Mouse (Mus musculus): Measurements from ENCODE around the gene Nusap1. TPM values are rescaled to one million over a fixed set of nuclear protein-coding genes. Genes with fewer than 3 reads are reported as not detected.

The Nusap1 gene
- polyA plus RNA-seq, 1 experiment, result not detected

GRCm38 (mm10) chr2:119674525-119675214 lies 56.6 kb downstream of the Nusap1 start, which contains the start of gene Rtf1:
TSS of gene Rtf1 (plus strand) at chr2:119675068.
- Histone ChIP-seq H3K4me1 (ENCODE audit: control insufficient read depth, insufficient read depth, low read length) (no peaks in the 10 kb centered on the region), H3K4me3 (ENCODE audit: insufficient read depth, low read depth, low read length) (peak within 1 kb of the TSS; percentile 82), H3K27ac (ENCODE audit: insufficient read depth, low read depth, low read length) (peak within 1 kb of the TSS; percentile 52)
- TF ChIP-seq POLR2A (IDR thresholded peaks at IDR 0.05; ENCODE audit: insufficient read depth, low read depth, low read length), result peak; percentile 90
- no peak for TF ChIP-seq CTCF (IDR thresholded peaks at IDR 0.05; ENCODE audit: insufficient read depth, low read depth, low read length)
- under 1% methylated on average over 57 of the region's 58 CpGs for WGBS

GRCm38 (mm10) chr2:119675215-119675784 lies 57.2 kb downstream of the Nusap1 start:
- Histone ChIP-seq H3K27ac (ENCODE audit: insufficient read depth, low read depth, low read length) (0 out of 2 replicates have a peak overlapping the region, but pooled peaks have one; percentile 4), H3K4me3 (ENCODE audit: insufficient read depth, low read depth, low read length) (peak overlapping the region; percentile 82), H3K4me1 (ENCODE audit: control insufficient read depth, insufficient read depth, low read length) (no peaks in the 10 kb centered on the region)
- TF ChIP-seq CTCF (IDR thresholded peaks at IDR 0.05; ENCODE audit: insufficient read depth, low read depth, low read length), result no peak
- TF ChIP-seq POLR2A (IDR thresholded peaks at IDR 0.05; ENCODE audit: insufficient read depth, low read depth, low read length), result no peak
- whole genome bisulfite sequencing, result under 1% methylated on average over 39 of the region's 39 CpGs

- H3K4me3 ChIP-seq (ENCODE audit: insufficient read depth, low read depth, low read length), result peak overlapping the region; percentile 82
- H3K4me1 ChIP-seq (ENCODE audit: control insufficient read depth, insufficient read depth, low read length), result no peaks in the 10 kb centered on the region
- no peak for TF ChIP-seq POLR2A (IDR thresholded peaks at IDR 0.05; ENCODE audit: insufficient read depth, low read depth, low read length)
- TF ChIP-seq CTCF (IDR thresholded peaks at IDR 0.05; ENCODE audit: insufficient read depth, low read depth, low read length), result no peak
- under 1% methylated on average over 5 of the region's 5 CpGs for WGBS
- H3K27ac ChIP-seq (ENCODE audit: insufficient read depth, low read depth, low read length), result no peak overlapping the region
Observed at GRCm38 (mm10) chr2:119675831-119676230, 57.7 kb downstream of the Nusap1 start.

- H3K27ac ChIP-seq (ENCODE audit: insufficient read depth, low read depth, low read length), result no peak overlapping the region
- no peak for TF ChIP-seq CTCF (IDR thresholded peaks at IDR 0.05; ENCODE audit: insufficient read depth, low read depth, low read length)
- no peak for TF ChIP-seq POLR2A (IDR thresholded peaks at IDR 0.05; ENCODE audit: insufficient read depth, low read depth, low read length)
- no peaks in the 10 kb centered on the region for H3K4me1 ChIP-seq (ENCODE audit: control insufficient read depth, insufficient read depth, low read length)
- no peak overlapping the region for H3K4me3 ChIP-seq (ENCODE audit: insufficient read depth, low read depth, low read length)
- 92% methylated on average over 2 of the region's 2 CpGs for WGBS
Observed at GRCm38 (mm10) chr2:119683706-119684105, 65.6 kb downstream of the Nusap1 start.

GRCm38 (mm10) chr2:119692003-119692701 lies 74.1 kb downstream of the Nusap1 start:
- H3K27ac ChIP-seq (ENCODE audit: insufficient read depth, low read depth, low read length), result no peak overlapping the region
- 79% methylated on average over 9 of the region's 9 CpGs for WGBS
- H3K4me1 ChIP-seq (ENCODE audit: control insufficient read depth, insufficient read depth, low read length), result no peaks in the 10 kb centered on the region
- TF ChIP-seq CTCF (IDR thresholded peaks at IDR 0.05; ENCODE audit: insufficient read depth, low read depth, low read length) (no peak), POLR2A (IDR thresholded peaks at IDR 0.05; ENCODE audit: insufficient read depth, low read depth, low read length) (no peak)
- no peak overlapping the region for H3K4me3 ChIP-seq (ENCODE audit: insufficient read depth, low read depth, low read length)

GRCm38 (mm10) chr2:119694826-119695225 lies 76.7 kb downstream of the Nusap1 start:
- Histone ChIP-seq H3K4me1 (ENCODE audit: control insufficient read depth, insufficient read depth, low read length) (no peaks in the 10 kb centered on the region), H3K4me3 (ENCODE audit: insufficient read depth, low read depth, low read length) (no peak overlapping the region), H3K27ac (ENCODE audit: insufficient read depth, low read depth, low read length) (no peak overlapping the region)
- TF ChIP-seq POLR2A (IDR thresholded peaks at IDR 0.05; ENCODE audit: insufficient read depth, low read depth, low read length), result no peak
- no peak for TF ChIP-seq CTCF (IDR thresholded peaks at IDR 0.05; ENCODE audit: insufficient read depth, low read depth, low read length)
- WGBS, result 71% methylated on average over 2 of the region's 2 CpGs

- H3K4me1 ChIP-seq (ENCODE audit: control insufficient read depth, insufficient read depth, low read length), result no peaks in the 10 kb centered on the region
- no peak overlapping the region for H3K4me3 ChIP-seq (ENCODE audit: insufficient read depth, low read depth, low read length)
- H3K27ac ChIP-seq (ENCODE audit: insufficient read depth, low read depth, low read length), result no peak overlapping the region
- 69% methylated on average over 1 of the region's 1 CpGs for WGBS
- TF ChIP-seq CTCF (IDR thresholded peaks at IDR 0.05; ENCODE audit: insufficient read depth, low read depth, low read length), result no peak
- no peak for TF ChIP-seq POLR2A (IDR thresholded peaks at IDR 0.05; ENCODE audit: insufficient read depth, low read depth, low read length)
Observed at GRCm38 (mm10) chr2:119696111-119696510, 78.0 kb downstream of the Nusap1 start.

GRCm38 (mm10) chr2:119698472-119698871 lies 80.4 kb downstream of the Nusap1 start:
- WGBS, result 83% methylated on average over 2 of the region's 2 CpGs
- H3K4me1 ChIP-seq (ENCODE audit: control insufficient read depth, insufficient read depth, low read length), result no peaks in the 10 kb centered on the region
- TF ChIP-seq CTCF (IDR thresholded peaks at IDR 0.05; ENCODE audit: insufficient read depth, low read depth, low read length), result no peak
- no peak for TF ChIP-seq POLR2A (IDR thresholded peaks at IDR 0.05; ENCODE audit: insufficient read depth, low read depth, low read length)
- no peak overlapping the region for H3K27ac ChIP-seq (ENCODE audit: insufficient read depth, low read depth, low read length)
- H3K4me3 ChIP-seq (ENCODE audit: insufficient read depth, low read depth, low read length), result no peak overlapping the region

GRCm38 (mm10) chr2:119699962-119700361 lies 81.9 kb downstream of the Nusap1 start:
- no peaks in the 10 kb centered on the region for H3K4me1 ChIP-seq (ENCODE audit: control insufficient read depth, insufficient read depth, low read length)
- 91% methylated on average over 3 of the region's 3 CpGs for WGBS

More at GRCm38 (mm10) chr2:119699962-119700361, 81.9 kb downstream of the Nusap1 start:
- no peak overlapping the region for H3K4me3 ChIP-seq (ENCODE audit: insufficient read depth, low read depth, low read length)
- H3K27ac ChIP-seq (ENCODE audit: insufficient read depth, low read depth, low read length), result no peak overlapping the region
- TF ChIP-seq POLR2A (IDR thresholded peaks at IDR 0.05; ENCODE audit: insufficient read depth, low read depth, low read length), result no peak
- TF ChIP-seq CTCF (IDR thresholded peaks at IDR 0.05; ENCODE audit: insufficient read depth, low read depth, low read length), result no peak

Other genes starting within 250 kb of the Nusap1 start
- not detected in 2 replicates for gene Ino80, start 140.6 kb upstream of the Nusap1 start, polyA plus RNA-seq (2012; ENCODE audit: insufficient read depth, insufficient read length, low replicate concordance, missing spikeins)
- gene Exd1, start 70.7 kb upstream of the Nusap1 start, polyA plus RNA-seq (2012; ENCODE audit: insufficient read depth, insufficient read length, low replicate concordance, missing spikeins), result not detected in 2 replicates
- not detected in 2 replicates for gene Chp1, start 70.6 kb upstream of the Nusap1 start, polyA plus RNA-seq (2012; ENCODE audit: insufficient read depth, insufficient read length, low replicate concordance, missing spikeins)
- not detected in 2 replicates for gene Oip5, start 171 bp downstream of the Nusap1 start, polyA plus RNA-seq (2012; ENCODE audit: insufficient read depth, insufficient read length, low replicate concordance, missing spikeins)
- gene Ndufaf1, start 44.5 kb downstream of the Nusap1 start, polyA plus RNA-seq (2012; ENCODE audit: insufficient read depth, insufficient read length, low replicate concordance, missing spikeins), result not detected in 2 replicates
- gene Rtf1, start 56.8 kb downstream of the Nusap1 start, polyA plus RNA-seq (2012; ENCODE audit: insufficient read depth, insufficient read length, low replicate concordance, missing spikeins), result not detected in 2 replicates
- gene Itpka, start 124.0 kb downstream of the Nusap1 start, polyA plus RNA-seq (2012; ENCODE audit: insufficient read depth, insufficient read length, low replicate concordance, missing spikeins), result not detected in 2 replicates
- not detected in 2 replicates for gene Ltk, start 142.1 kb downstream of the Nusap1 start, polyA plus RNA-seq (2012; ENCODE audit: insufficient read depth, insufficient read length, low replicate concordance, missing spikeins)
- gene Rpap1, start 169.2 kb downstream of the Nusap1 start, polyA plus RNA-seq (2012; ENCODE audit: insufficient read depth, insufficient read length, low replicate concordance, missing spikeins), result not detected in 2 replicates
- gene Tyro3, start 179.4 kb downstream of the Nusap1 start, polyA plus RNA-seq (2012; ENCODE audit: insufficient read depth, insufficient read length, low replicate concordance, missing spikeins), result not detected in 2 replicates

Data from olfactory bulb, adult 2 months (tissue).